Mouse (Mus musculus): ENCODE measurements at regions not wholly inside any gene's neighbourhood (a gene's known extent, or its start where the extent isn't known, plus 50 kb on each side); places are given as distances from the start of the nearest gene placed in this dataset.

- no peak for TF ChIP-seq POLR2A (IDR thresholded peaks at IDR 0.05; ENCODE audit: insufficient read depth, low read depth, low read length)
- no peak for TF ChIP-seq CTCF (IDR thresholded peaks at IDR 0.05; ENCODE audit: insufficient read depth, low read depth, low read length)
Observed at GRCm38 (mm10) chr13:99069767-99070166, 85.4 kb upstream of the 1700024P04Rik start.

Measured in olfactory bulb, adult 2 months (tissue).